Mouse (Mus musculus) kidney, postnatal 10 days (tissue): ENCODE data around the gene Kank1.
A peak's percentile ranks its signal among the peaks of the same experiment; 100 is the strongest.

Experiments
- DNase-seq: peaks from one replicate; pipeline ENCODE4 v3.0.0; 2021; ENCODE audit warnings: mixed read lengths

Kank1 gene

DNA sequence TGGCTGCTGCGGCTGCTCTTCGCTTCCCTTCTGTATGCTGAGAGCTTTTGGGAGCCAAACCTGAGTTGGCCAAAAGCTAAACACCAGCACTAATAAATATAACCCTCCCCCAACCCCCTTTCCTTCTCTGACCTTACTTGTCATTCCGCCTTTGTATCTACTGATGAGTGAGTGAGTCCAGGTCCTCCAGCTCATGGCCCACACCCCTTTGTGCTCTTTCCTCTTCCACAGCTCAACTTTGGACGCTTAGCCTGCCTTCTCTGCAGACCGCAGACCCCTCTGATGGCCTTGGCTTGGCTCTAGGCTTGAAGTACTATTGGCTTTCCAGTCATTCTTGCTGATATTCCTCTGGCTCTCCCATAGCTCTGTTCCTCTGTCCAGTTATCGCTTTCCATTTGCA lies 16.4 kb downstream of the Kank1 start:
- DNase-seq: no peak

DNA sequence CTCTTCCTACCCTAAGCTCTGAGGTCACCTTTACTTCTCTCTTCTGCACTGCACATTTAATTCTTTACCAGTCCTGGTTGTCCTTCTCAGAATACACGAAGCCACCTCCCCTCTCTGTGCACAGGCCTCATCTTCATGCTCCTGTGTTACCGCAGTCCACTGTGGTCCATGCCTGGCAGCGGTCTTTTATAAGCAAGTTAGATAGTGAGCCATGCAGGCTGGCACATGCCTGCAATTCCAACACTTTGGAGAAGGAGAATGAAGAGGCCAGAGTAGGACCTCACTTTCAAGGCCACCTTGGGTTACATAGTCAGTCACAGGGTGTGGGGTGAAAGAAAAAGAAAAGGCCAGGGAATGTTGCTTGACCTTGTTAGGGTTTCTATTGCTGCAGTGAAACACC lies 16.9 kb downstream of the Kank1 start:
- DNase-seq: no peak

DNA sequence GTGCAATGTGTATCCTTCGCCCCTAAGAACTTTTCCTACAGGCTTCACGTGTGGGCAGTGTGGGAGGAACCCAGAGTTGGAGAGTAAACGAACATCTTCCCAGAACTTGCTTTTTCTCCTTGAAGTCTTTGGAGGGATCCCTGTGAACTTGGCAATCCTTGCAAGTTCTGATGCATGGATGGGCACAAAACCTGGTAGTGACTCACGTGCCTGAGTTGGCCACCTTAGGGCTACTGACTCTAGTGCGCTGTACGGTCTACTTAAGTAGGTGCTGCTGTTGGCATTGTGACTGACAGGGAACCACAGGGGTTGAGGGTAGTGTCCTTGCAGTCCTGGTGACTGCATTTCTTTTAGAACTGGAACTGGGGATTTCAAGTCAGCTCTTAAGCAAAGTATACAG lies 21.5 kb downstream of the Kank1 start:
- DNase-seq: no peak

DNA sequence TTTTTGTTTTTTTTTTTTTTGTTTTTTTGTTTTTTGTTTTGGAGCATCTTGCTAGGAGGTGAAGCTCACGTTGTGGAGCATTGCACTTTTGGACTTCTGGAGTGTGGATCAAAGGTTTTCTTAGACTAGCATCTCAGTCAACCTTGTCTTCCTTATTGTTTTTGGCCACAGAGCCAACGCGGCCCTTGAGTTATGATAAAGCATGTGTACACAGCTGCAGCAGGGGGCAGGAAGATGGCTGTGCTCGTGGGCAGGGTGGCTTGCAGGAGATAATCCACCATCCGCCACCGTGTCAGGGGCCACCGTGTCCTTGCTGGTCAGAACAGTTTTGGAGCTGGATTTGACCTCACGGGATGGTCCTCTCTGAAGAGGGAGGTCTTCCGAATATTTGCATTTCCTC lies 29.4 kb downstream of the Kank1 start:
- DNase-seq: peak; percentile 35

DNA sequence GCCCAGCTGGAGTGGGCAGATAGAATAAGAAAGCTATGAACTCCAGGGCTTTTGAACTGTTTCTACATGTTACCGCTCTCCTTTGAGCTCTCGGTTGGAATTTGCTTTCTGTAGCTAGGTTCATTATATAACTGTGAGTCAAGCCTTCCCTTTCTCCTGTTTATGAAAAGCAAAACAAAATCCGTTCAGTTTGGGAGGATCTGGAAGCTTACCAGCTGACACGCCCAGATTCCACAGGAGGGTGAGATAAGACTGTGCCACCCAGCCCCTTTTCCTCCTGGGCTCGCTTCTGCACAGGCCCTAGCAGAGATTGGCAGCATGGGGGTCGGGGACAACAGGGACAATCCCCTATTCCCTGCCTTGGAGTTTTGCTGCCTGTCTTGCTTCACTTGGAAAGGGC lies 30.5 kb downstream of the Kank1 start:
- peak; percentile 39 for DNase-seq

DNA sequence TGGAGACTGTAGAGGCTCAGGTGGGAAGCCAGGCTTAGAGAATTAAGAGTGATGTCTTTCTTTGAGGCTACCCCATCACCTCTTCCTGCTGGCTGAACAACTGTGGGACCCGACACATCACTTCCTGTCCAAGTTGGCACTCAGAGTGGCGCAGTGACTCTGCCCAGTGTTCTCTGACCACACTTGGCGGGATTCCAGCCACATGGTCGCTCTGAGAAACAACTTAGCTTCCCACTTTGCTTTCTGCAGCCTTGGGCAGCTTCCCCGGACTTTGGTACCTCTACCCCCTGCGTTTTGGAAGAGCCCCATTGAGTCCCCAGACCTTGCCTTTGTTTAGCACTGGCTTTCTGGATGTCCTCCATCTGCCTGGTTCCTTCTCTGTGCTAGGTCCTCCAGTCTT lies 31.8 kb downstream of the Kank1 start:
- peak; percentile 80 for DNase-seq

DNA sequence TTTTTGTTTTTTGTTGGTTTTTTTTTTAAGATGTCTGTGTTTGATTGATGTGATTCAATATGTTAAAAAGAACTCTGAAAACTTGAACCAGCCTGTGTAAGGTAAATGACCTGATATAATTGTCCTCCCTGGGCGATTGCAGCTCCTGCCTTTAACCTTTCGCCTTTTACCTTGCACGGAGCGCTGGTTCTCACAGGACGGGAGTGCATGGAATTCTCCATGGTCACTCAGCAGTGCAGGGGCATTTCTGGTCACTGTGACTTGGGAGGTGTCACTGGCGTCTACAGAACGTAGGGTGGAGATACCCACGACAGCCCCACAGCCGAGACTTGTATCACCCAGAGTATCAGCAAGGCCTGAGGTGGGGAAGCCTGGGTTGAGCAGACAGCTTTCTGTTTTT lies 34.8 kb downstream of the Kank1 start:
- peak; percentile 24 for DNase-seq

DNA sequence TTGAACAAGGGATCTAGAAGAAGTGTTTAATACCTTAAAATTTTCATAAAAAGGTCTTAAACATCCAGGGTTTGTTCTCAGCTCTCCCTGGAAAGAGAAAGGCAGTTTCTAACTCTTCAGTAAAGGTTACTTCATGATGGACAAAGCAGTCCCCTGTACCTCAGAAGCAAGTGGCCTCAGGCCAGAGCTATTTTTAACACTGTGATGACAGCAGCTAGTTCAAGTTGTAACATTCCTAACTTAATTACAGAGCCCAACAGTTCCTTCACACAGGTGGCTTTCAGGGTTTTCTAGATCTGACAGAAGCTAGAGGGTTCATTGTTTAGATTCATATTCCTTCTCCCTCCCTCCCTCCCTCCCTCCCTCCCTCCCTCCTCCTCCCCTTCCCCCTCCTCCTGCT lies 36.4 kb downstream of the Kank1 start:
- DNase-seq: peak; percentile 35

DNA sequence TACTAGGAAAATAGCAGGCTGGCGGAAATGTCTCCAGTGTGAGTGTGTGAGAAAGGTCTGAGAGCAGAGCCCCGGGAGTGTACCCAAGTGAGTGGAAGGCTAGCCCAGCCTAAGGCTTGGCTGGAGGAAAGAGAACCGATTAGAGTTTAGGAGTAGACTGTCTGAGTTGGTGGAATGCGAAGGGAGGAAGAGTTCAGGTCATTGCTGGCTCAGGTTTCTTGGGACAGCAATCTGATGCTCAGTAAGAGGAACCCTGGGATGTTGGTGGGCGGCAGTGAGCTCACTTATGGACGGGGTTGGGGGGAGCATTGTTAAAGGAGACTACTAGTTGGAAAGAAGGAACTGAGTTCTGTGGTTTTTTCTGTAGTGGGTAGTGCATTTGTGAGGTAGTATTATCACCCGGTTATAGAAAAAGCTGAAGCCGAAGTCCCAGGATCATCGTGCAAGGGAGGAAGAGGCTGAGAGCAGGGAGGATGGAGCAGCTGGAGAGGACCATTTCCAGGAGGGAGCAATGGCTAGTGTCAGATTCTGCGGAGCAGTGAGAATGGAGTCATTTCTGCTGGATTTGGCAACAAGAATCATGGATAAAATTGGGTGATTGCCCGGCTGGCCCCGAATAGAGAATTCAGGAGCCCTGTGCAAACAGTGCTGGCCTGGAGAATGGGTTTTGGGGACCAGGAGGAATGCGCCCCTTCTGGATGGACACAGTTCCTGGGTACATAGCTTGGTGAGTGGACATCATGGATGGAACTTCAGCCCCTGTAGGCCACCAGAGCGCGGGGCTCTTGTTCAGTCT lies 40.0 kb downstream of the Kank1 start:
- no peak for DNase-seq

DNA sequence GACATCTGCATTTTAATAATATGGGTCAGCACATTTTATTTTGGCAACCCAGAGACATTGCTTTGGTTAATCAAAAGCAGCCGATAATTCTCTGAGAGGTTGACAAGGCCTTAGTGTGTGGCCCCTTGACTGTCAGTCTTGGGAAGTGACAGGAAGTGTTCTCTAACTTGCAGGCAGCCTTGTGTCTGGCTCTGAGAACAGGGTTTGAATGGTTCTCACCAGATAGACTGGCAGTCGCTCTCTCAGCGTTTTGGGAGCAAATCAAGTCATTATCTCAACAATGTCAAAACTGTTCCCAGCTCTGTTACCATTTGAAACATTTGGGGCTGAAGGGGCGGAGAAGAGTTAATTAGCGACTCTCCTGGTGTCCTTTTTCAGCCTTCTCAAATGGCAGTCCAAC lies 41.0 kb downstream of the Kank1 start:
- no peak for DNase-seq

DNA sequence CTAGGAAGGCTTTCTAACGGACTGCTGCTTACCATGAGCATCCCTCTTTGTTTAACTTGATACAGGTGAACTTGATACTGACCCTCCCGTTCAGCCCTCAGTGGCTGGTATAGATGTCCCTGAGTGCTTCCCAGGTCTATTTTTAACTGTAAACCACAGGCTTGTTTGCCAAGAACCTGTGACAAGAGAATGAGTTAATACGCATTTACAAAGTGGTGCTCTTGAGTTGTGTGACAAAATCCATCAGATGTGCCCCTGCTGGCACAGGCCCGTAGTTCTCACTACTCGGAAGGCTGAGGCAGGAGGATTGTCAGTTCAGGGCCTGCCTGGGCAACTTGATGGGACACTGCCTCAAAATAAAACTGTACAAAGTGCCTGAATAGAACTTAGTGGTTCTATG lies 42.8 kb downstream of the Kank1 start:
- DNase-seq: no peak

DNA sequence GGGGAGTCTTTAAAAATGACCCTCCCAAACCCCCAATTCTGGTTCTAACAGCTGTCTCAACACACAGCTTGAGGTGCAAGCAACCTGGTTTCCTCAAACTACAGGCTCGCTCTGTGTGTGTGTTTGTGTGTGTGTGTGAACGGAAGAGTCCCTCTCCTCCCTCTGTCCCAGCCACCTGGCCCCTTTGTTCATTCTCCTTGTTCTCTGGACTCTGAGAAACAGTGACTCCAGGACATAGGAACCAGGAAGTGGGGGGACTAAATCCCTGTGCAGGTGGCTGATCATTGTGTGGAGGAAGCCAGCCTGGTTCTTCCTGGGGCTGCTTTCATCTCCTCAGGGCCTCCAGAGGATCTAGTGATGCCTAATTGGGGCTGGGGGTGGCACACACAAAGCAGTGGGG lies 46.9 kb downstream of the Kank1 start:
- DNase-seq: no peak

DNA sequence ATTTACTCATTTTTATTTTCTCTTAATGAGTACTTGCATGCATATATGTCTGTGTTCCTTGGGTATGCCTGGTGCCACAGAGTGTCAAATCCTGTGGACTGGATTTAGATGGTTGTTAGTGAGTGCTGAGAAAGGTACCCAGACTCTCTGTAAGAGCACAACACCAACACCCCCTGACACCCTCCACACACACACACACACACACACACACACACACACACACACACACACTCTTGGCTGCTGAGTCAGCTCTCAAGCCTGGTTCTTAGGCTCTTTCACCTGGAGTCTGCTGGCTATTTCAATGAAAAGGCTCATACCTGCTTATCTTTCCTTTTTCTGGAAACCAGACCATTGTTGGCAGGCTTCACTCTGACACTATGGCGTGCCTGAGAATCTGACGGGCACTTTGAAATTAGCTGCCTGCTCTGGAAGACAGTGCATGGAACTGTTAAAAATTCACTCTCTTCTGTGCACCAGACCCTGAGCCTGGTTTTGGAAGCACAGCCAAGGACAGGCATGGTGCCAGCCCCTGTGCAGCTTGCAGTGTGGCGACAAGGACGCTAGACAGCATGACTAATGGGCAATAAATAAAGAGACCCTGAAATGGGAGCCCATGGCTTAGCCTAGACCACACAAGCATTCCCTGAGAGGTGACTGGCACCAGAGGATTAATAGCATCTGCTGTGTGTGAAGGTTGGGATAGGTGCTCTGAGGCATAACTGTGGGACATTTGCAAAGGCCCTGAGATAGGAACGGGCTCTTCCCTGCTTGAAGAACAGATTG lies 49.2 kb downstream of the Kank1 start:
- peak; percentile 70 for DNase-seq

DNA sequence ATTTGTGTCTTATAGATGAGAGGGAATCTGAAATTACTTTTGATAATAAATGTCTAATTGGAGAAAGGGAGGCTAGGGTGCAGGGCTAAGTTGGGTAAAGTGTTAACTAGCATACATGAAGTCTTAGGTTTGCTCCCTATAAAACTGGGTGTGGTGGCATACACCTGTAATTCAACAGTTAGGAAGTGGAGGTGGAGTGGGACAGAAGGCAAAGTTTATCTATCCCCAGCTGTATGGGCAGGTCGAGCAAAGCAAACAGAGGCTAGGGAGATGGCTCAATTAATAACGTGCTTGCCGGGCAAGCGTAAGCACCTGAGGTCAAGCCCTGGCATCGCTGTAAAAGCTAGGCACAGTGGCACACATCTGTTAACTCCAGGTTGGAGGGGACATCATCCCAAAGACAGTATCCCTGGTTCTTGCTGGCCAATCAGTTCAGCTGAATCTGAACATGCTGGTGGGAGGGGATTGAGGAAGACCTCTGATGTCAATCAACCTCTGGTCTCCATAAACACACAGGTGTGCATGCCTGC lies 54.3 kb downstream of the Kank1 start:
- no peak for DNase-seq

DNA sequence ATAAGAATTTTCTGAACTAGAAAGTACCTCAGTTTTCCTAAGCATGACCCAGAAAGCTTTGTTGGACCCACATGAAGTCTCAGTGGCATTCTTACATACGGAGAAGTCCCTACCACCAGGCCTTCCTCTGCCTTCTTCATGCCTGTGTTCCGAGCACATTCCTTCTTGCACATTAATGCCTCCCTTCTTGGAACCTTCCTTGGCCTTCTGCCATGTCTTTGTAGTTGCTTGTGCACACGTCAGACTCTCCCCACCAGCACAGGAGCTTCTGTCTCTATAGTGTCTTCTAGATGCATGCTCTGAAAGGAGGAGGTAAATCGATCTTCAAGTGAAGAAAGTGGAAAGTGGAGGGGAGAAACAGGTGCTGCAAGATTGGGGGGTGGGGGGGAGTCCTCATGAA lies 58.4 kb downstream of the Kank1 start:
- DNase-seq: peak; percentile 41

DNA sequence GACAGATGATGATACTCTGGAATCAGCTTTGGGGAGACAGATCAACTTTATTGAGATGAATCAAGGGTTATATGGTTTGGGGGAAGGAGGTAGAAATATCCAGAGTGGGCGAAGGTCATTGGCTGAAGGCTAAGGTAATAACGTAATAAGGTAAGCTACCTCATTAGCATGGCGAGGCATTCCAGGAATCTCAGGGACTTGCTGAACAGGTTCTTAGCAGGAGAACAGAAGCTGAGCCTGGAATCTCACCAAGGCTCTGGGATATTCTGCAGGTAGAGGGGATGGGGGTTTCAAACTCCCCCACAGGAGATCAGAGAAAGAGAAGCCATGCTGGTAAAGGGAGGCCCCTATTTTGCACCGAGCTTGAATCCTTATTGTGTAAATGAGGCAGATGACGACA lies 60.5 kb downstream of the Kank1 start:
- DNase-seq: peak; percentile 49

DNA sequence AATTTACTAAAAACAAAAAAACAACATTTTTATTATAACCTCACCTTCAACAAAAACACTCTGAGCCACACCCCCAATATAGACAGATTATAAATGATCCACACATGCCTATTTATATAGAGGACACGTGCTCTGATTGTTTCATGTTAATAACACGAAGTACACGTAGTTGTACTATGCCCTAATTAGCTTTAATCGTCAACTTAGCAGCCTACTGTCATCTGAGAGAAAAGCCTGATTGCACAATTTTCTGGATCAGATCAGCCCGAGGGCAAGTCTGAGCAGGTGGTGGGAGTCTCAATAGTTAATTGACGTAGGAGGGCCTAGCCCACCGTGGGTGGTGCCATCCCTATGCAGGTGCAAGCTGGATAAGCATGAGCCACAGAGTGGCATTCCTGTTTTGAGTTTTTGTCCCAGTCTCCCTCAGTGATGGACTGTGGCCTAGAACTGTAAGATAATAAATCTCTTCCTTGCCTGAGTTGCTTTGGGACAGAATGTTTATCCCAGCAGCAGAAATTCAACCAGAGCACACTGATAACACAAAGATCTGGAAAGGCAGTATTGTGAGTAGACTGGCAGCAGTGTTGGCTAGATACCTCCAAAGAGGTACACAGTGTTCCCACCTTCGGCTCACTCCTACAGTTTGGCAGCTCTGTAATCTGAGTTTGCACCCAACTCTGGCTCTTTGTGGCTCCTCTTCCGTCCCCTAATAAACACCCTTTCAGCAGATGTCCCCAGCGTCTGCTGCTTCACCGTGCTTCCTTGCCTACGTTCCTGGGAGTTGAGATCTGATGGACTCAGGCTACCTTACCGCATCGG lies 63.3 kb downstream of the Kank1 start:
- no peak for DNase-seq

DNA sequence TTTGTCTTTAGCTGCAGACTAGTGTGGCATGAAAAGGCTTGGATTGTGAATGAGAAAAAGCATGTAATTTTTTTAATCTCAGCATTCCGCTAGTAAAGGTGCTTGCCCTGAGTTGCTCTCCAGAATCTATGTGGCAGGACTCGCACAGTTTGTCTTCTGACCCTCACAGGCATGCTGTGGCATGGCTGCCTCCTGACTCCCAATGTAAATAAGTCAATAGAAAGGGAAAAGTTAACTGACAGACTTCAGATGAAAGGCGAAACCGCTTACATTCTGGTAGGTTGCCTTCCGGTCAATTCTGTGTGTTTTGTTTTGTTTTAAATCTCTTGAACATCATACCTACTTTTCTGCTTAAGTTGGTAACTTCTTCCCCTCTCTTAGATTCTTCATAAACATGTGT lies 64.4 kb downstream of the Kank1 start:
- no peak for DNase-seq

DNA sequence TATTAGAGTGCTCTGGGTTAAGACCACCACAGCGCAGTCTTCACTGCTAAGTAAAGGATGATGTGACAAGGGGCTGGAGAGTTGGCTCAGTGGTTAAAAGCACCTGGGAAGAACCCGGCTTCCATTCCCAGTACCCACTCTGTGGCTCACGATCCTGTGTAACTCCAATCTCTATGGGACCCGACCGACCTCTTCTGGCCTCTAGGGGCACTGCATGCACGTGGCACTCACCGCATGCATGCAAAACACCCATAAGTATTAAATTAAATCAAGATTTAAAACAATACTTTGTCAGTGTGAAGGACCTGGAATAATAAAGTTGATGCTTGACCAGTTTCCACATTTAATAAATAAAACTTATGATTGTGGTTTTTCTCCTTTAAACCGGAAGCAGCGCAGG lies 69.5 kb downstream of the Kank1 start:
- no peak for DNase-seq

DNA sequence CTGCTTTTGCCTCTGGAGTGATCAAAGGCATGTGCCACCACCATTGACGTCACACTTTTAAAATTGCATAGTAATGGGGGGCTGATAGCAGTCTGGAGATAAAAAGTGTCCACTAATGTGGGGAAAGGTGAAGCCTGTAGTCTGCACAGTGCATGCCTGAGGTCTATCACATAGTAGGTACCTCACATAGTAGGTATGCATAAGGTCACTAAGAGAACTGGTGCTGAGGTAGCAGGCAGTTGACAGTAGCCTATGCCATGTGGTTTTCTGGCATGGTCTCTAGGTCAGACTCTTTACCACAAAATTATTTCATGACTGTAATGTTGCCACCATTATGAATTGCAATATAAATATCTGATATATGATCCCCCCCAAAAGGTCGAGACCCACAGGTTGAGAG lies 71.4 kb downstream of the Kank1 start:
- no peak for DNase-seq

DNA sequence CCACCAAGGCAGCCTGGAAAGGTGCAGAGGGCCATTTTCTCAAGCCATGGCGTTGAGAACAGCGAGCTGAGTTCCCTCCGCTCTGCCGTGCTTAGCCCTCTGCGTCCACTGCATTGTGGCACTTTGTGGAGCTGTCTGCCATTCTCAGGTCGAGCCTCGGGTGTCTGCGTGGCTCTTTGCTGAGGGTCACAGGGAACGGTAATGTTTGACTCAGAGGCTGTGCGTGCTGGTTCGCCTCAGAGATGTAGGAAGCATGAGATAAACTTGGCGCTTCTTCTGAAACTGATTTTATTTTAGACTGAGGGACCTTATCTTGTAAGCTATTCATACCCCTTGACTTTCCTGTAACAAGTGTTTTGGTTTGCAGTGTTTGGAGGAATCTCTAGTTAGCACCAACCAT lies 72.0 kb downstream of the Kank1 start:
- DNase-seq: no peak

DNA sequence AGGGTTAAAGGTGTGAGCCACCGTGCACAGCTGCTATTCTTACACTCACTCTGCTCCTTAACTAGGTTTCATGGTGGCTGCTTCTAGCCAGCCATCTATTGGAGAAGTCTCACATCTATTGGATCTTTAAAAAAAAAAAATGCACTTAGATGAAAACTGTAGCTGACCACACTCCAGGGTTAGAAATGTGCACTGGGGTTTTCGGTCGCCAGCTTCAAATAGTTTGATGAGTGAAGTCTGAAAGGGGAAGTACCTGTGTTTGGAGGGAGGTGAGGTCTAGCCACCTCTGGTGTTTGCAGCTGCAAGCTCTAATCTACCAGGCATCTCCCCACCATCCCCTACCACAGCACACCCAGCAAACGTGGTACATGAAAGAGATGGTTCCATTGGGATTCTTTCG lies 74.2 kb downstream of the Kank1 start:
- no peak for DNase-seq

DNA sequence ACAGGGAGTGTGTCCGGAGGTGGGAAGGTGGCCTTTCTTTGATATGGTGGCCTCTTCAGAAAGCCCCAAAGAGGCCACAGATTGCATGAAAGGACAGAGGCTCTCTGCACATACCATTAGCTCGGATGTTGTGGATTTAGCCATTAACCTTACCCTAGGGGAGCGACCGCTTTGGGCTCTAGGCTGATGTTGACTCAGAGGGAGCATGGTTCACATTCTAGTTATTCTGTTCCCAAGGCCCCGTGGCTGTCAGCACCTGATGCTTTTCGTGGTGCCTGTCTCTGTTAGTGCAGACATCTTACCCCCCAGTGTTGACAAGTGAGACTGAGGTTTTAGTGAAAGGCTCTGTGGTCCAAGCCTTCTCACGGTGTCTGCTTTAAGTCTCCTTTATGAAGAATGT lies 74.9 kb downstream of the Kank1 start:
- DNase-seq: no peak
